Mouse (Mus musculus) liver, embryonic 13.5 days (tissue): ENCODE results near the gene D330045A20Rik. TPM values are rescaled to one million over a fixed set of nuclear protein-coding genes. Genes with fewer than 3 reads are reported as not detected.

Source experiments
- ATAC-seq: fragments of 200-750 bp; cut with Nextera tagmentation; 2 replicates; pipeline ENCODE4 v1.8.0; 2017; ENCODE audit warnings: low read depth, mild to moderate bottlenecking, moderate number of reproducible peaks, moderate library complexity
- DNase-seq: peaks from one replicate; pipeline ENCODE4 v3.0.0; 2022
- H3K27ac ChIP-seq: fragments of 300-500 bp; sonication (generic); 2 replicates; pipeline ENCODE4 v1.5.1; 2015; ENCODE audit warnings: moderate library complexity, mild to moderate bottlenecking, inconsistent platforms
- H3K27me3 ChIP-seq: fragments of 300-500 bp; sonication (generic); 2 replicates; pipeline ENCODE4 v1.6.1; 2015; ENCODE audit warnings: mild to moderate bottlenecking, inconsistent platforms
- H3K36me3 ChIP-seq: fragments of 300-500 bp; sonication (generic); 2 replicates; pipeline ENCODE4 v1.6.1; 2015; ENCODE audit warnings: mild to moderate bottlenecking, inconsistent platforms
- H3K4me1 ChIP-seq: fragments of 300-500 bp; sonication (generic); replicated peaks from 2 replicates; pipeline ENCODE4 v1.6.1; 2015; ENCODE audit warnings: inconsistent platforms
- H3K4me2 ChIP-seq: fragments of 300-500 bp; sonication (generic); 2 replicates; pipeline ENCODE4 v1.6.1; 2015; ENCODE audit warnings: inconsistent platforms, mild to moderate bottlenecking, moderate library complexity
- H3K4me3 ChIP-seq: fragments of 300-500 bp; sonication (generic); replicated peaks from 2 replicates; pipeline ENCODE4 v1.5.1; 2015; ENCODE audit warnings: mild to moderate bottlenecking, inconsistent platforms
- H3K9ac ChIP-seq: fragments of 300-500 bp; sonication (generic); 2 replicates; pipeline ENCODE4 v1.6.1; 2015; ENCODE audit warnings: mild to moderate bottlenecking, inconsistent platforms
- H3K9me3 ChIP-seq: fragments of 300-500 bp; sonication (generic); replicated peaks from 2 replicates; pipeline ENCODE4 v1.6.1; 2016; ENCODE audit warnings: inconsistent platforms
- WGBS: fragments of 180-500 bp; shearing (Covaris S2); methylation state at CpG from one replicate; pipeline ENCODE4 v1.1.7; 2015; ENCODE audit not compliant: insufficient replicate concordance; 5-methylcytosine and 5-hydroxymethylcytosine counted together
- polyA plus RNA-seq: library from polyadenylated mRNA; unstranded; fragments of >200 nt; fragmentation: Nextera tagmentation; extraction: Ambion mirVana; gene quantifications from 2 replicates; pipeline ENCODE4 v1.2.1, GENCODE M21; 2015

Gene D330045A20Rik
- polyA plus RNA-seq, 1 experiment from 2014 or later = 1.1 TPM

DNA sequence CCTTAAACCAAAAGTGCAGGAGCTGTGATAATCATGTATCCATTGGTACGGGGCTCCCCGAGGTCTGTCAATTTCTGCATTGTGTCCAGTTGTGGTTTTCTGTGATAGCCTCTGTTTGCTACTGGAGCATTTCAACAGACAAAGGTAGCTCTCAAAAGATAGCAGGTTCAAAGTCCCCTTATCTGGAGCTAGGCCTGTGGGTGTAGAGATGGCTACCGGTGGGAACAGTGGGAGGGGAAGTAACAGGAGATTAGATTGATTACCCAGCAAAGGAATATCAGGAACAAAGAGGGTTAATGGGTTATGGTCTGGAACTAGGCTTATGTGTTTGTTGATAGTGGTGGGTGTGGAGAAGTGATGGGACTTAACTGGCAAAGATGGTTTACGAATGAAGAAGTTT lies 46.8 kb downstream of the D330045A20Rik start:
- ATAC-seq (peak; percentile 82), DNase-seq (peak; percentile 14)
- Histone ChIP-seq H3K36me3 (no peaks in the 10 kb centered on the region), H3K4me1 (peaks cover 25% of the 10 kb centered on the region), H3K4me3 (no peak overlapping the region), H3K27ac (peak overlapping the region; percentile 34; the same call in 1 of the 2 replicates), H3K27me3 (no peaks in the 10 kb centered on the region), H3K9ac (no peak overlapping the region), H3K9me3 (no peaks in the 10 kb centered on the region), H3K4me2 (no peak overlapping the region)
- 23% methylated on average over 4 of the region's 4 CpGs for WGBS

DNA sequence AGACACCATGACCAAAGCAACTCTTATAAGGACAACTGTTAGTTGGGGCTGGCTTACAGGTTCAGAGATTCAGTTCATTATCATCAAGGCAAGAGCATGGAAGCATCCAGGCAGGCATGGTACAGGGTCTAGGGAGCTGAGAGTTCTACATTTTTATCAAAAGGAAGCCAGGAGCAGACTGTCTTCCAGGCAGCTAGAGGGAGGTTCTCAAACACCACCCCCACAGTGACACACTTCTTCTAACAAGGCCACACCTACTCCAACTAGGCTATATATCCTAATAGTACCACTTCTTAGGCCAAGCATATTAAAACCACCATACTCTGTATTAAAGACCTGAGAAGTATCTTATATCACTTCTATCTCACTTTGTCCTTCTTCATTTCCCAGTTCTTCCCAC lies 49.5 kb downstream of the D330045A20Rik start:
- Histone ChIP-seq H3K27ac (no peak overlapping the region), H3K9me3 (no peaks in the 10 kb centered on the region), H3K27me3 (no peaks in the 10 kb centered on the region), H3K9ac (no peak overlapping the region), H3K4me3 (no peak overlapping the region), H3K4me2 (no peak overlapping the region), H3K36me3 (no peaks in the 10 kb centered on the region), H3K4me1 (peaks cover 24% of the 10 kb centered on the region)
- ATAC-seq = peak; percentile 53
- no peak for DNase-seq

DNA sequence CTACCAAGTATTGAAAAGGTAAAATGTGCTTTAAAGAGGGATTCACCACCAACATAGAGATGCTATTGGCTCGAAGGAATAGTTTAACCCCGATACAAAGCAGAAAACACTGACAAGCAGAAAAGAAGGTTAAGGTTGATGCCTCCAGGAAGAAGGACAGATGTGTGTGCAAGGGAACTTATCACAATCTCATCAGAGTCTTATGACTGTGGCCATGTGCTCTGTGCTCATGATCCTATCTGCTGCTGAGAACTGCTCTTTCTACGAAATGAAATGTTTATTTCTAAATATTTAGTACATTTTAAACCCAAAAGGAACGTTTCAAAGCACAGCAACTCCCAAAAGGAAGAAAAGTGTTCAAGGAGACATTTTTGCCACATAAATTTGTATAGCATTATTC lies 52.1 kb downstream of the D330045A20Rik start:
- no peak overlapping the region for H3K4me3 ChIP-seq
- no peak overlapping the region for H3K9ac ChIP-seq
- WGBS = 62% methylated on average over 4 of the region's 4 CpGs
- H3K27me3 ChIP-seq = no peaks in the 10 kb centered on the region
- H3K36me3 ChIP-seq = no peaks in the 10 kb centered on the region
- H3K9me3 ChIP-seq = no peaks in the 10 kb centered on the region
- H3K4me1 ChIP-seq = peaks cover 8% of the 10 kb centered on the region; the same call in 1 of the 2 replicates
- no peak for ATAC-seq
- no peak for DNase-seq
- no peak overlapping the region for H3K27ac ChIP-seq
- H3K4me2 ChIP-seq = no peak overlapping the region

DNA sequence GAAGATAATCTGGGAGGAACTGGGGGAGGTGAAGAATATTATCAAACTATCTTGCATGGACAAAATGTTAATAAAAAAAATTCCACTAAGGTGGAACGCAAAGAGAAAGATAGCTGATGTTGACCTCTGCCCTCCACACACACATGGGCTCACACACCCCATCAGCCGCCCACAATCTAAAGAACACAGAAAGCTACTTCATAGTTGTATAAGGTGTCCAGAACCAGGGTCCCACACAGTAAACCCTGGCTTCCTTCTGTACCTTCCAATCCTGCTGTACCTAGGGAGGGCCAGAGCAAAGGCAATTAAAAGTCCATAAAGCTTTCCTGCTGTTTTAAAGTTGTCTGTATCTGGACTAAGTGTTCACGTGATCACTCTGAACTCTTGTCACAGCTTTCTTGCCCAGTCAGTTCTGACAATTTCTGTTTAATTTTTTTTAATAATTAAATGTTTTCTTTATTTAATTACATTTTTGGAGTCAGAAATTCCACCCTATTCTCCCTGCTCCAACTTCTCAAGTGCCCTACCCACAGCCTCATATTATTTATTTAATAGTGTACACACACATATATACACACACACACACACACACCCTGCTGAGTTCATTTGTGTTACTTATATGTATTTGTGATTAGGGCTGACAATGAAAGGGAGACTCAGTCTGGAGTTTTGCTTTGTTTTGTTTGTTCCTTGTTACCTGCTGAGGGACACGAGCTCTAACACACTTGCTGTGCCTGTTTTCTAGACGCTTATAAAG lies 57.7 kb downstream of the D330045A20Rik start:
- H3K27me3 ChIP-seq = no peaks in the 10 kb centered on the region
- H3K4me3 ChIP-seq = no peak overlapping the region
- DNase-seq (no peak), ATAC-seq (no peak)
- H3K9ac ChIP-seq = no peak overlapping the region
- 62% methylated on average over 5 of the region's 5 CpGs for WGBS
- no peak overlapping the region for H3K4me2 ChIP-seq
- H3K27ac ChIP-seq = no peak overlapping the region
- H3K36me3 ChIP-seq = no peaks in the 10 kb centered on the region
- H3K4me1 ChIP-seq = peaks cover 10% of the 10 kb centered on the region; the same call in 1 of the 2 replicates
- no peaks in the 10 kb centered on the region for H3K9me3 ChIP-seq

DNA sequence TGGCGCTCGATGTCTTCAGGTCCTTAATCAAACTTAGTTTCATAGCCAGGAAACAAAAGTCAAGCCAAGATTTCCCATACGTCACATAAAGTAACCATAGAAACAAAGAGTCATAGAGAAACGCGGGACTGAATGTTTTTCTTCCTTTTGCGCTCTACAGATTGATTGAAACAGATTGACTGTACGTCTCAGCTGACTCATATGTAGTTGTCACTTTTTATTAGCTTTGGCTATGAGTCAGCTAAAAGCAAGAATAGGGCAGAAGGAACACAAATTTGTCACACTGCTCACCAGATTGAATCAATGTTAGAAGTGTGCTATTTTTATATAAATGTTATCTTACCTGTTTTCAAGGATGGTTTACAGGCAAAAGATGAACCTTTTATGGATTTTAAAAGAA lies 63.6 kb downstream of the D330045A20Rik start:
- Histone ChIP-seq H3K27me3 (no peaks in the 10 kb centered on the region), H3K36me3 (no peaks in the 10 kb centered on the region), H3K9ac (no peak overlapping the region), H3K4me3 (no peak overlapping the region), H3K27ac (no peak overlapping the region), H3K4me1 (no peaks in the 10 kb centered on the region), H3K4me2 (no peak overlapping the region), H3K9me3 (no peaks in the 10 kb centered on the region)
- ATAC-seq (no peak), DNase-seq (no peak)
- 81% methylated on average over 7 of the region's 7 CpGs for WGBS

DNA sequence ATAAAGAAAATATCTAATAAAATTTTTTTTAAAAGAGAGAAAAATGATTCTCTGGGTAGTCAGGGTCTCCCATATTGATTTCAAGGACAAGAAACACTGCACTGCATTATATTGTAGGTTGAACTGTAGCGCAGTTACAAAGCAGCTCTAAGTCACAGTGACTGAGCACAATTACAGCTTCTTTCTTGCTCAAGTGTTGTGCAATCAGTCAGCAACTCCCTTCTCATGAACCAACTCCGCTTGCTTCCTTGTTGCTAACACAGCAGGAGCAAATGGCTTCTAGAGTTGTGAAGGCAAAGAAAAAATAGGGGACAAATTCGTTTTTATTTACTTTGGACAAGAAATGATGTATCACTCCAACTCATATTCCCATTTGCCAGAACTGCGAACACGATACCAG lies 70.3 kb downstream of the D330045A20Rik start:
- no peaks in the 10 kb centered on the region for H3K9me3 ChIP-seq
- 62% methylated on average over 5 of the region's 5 CpGs for WGBS

DNA sequence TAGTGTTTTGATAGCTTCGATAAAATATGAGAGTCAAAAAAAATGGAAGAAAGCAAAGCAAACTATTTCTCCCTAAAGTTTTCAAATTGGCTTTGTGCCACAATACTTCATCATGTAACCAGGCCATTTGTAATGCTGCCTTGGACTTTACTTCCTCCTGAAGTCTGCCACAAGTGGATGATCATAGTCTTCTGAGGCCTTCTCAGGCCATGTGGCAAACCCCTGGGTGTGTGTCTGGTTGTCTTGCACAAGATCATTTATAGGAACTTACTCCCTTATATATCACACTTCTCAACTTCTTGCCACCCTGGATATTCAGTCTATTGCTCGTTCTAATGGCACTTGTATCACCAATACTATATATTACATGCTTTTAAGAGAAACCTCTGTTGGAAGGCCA lies 71.9 kb downstream of the D330045A20Rik start:
- Histone ChIP-seq H3K27me3 (no peaks in the 10 kb centered on the region), H3K36me3 (no peaks in the 10 kb centered on the region), H3K9me3 (no peaks in the 10 kb centered on the region), H3K9ac (no peak overlapping the region), H3K4me2 (no peak overlapping the region), H3K4me1 (no peaks in the 10 kb centered on the region), H3K4me3 (no peak overlapping the region), H3K27ac (no peak overlapping the region)
- no peak for ATAC-seq
- DNase-seq = no peak
- WGBS = 64% methylated on average over 2 of the region's 2 CpGs

More for the DNA sequence above, 70.3 kb downstream of the D330045A20Rik start:
- Histone ChIP-seq H3K4me2 (no peak overlapping the region), H3K36me3 (no peaks in the 10 kb centered on the region), H3K4me3 (no peak overlapping the region), H3K4me1 (no peaks in the 10 kb centered on the region), H3K27ac (no peak overlapping the region), H3K27me3 (no peaks in the 10 kb centered on the region), H3K9ac (no peak overlapping the region)
- DNase-seq = no peak
- no peak for ATAC-seq

DNA sequence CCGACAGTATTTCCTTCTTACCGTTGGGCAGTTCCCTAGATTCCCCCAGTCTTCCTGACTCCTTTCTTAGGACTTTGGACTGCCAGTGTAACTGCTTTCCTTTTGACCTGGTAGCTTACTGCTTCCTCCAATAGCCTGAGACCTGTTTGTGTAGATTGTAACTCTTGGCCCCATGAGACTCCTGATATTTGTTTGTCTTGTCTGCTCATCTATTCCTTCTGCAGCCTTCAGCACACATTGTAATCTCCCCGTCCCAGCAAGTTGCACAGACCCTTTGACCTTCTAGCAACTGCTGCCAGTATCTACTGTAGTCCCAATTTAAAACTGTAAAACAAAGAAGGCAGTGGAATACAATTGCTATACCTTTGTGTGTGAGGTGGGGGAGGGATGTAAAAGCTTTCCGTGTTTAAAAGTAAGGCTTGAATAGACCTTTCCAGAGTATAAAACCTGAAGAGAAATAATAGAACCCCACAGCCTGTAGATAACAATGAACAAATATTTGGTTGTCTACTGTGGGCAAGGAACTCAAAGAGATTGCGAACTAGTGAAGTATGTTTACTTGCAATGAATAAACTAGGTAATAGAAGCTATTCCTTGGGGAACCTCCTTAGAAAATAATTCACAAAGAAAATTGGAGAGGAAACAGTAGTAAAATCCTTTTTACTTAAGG lies 82.2 kb downstream of the D330045A20Rik start:
- H3K9ac ChIP-seq = no peak overlapping the region
- WGBS = 35% methylated on average over 5 of the region's 5 CpGs
- no peaks in the 10 kb centered on the region for H3K36me3 ChIP-seq
- H3K4me3 ChIP-seq = no peak overlapping the region
- ATAC-seq = peak; percentile 91
- DNase-seq = peak; percentile 21
- peaks cover 13% of the 10 kb centered on the region; the same call in 1 of the 2 replicates for H3K4me1 ChIP-seq
- H3K27ac ChIP-seq = peak overlapping the region; percentile 39; the same call in 1 of the 2 replicates
- H3K4me2 ChIP-seq = peak overlapping the region; percentile 19; the same call in 1 of the 2 replicates
- no peaks in the 10 kb centered on the region for H3K27me3 ChIP-seq
- no peaks in the 10 kb centered on the region for H3K9me3 ChIP-seq

DNA sequence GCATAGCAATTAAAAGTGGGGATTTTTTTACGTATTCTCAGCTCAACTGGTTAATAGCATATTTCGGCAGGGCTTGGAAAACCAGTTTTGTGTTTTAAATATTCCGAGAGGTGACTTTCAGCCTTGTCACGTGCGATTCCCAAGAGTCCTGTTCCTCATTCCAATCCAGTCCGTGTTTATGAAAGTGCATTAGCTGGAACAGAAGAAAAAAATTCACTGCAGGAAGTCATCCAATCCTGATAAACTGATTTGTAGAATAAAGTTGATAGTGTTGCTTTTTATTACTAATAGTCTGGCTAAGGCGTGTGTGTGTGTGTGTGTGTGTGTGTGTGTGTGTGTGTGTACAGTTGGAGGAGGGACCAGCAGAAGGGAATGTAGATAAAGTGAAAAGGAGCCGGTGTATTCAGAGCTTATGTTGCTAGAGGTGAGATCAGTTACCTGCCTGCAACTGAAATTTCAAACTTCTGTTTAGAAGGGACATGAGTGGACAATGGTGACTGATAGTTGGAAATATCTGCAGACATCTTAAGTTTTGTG lies 82.8 kb downstream of the D330045A20Rik start, which contains the start of gene Rnf128:
Gene Rnf128, plus strand, starts transcription at position 392 of the 537 bp plus-strand sequence.
- peak within 1 kb of the TSS; percentile 29 for H3K4me2 ChIP-seq
- no peaks in the 10 kb centered on the region for H3K36me3 ChIP-seq
- no peaks in the 10 kb centered on the region for H3K27me3 ChIP-seq
- WGBS = 62% methylated on average over 8 of the region's 8 CpGs
- no peak within 1 kb of the TSS for H3K9ac ChIP-seq
- peak; percentile 43; the same call in 1 of the 2 replicates for ATAC-seq
- no peak for DNase-seq
- H3K4me3 ChIP-seq = 0 out of 2 replicates have a peak within 1 kb of the TSS, but pooled peaks have one; percentile 6
- H3K27ac ChIP-seq = peak within 1 kb of the TSS; percentile 39; the same call in 1 of the 2 replicates
- H3K9me3 ChIP-seq = no peaks in the 10 kb centered on the region
- H3K4me1 ChIP-seq = peaks cover 13% of the 10 kb centered on the region; the same call in 1 of the 2 replicates

DNA sequence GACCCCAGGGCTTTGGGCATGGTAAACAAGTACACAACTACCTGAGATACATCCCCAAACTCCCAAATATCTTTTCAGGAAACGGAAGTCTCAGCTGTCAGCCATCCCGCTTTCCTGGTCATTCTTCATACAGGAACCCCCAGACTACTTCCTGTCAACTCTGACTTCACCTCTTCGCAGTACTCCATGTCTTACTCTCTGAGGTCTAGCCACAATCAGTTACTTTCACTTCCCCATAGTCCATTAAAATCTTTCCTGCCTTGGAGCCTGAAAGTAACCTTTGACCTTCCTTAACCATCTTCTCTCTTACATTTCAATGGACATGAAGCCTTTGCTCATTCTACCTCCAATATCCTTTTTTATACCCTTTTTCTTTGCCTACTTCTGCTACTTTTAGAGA lies 89.9 kb downstream of the D330045A20Rik start:
- H3K27me3 ChIP-seq = no peaks in the 10 kb centered on the region
- H3K4me2 ChIP-seq = no peak overlapping the region
- DNase-seq = no peak
- H3K9ac ChIP-seq = no peak overlapping the region
- H3K4me3 ChIP-seq = no peak overlapping the region
- H3K27ac ChIP-seq = no peak overlapping the region
- 56% methylated on average over 3 of the region's 3 CpGs for WGBS
- no peak for ATAC-seq
- H3K4me1 ChIP-seq = no peaks in the 10 kb centered on the region
- no peaks in the 10 kb centered on the region for H3K9me3 ChIP-seq
- H3K36me3 ChIP-seq = no peaks in the 10 kb centered on the region

DNA sequence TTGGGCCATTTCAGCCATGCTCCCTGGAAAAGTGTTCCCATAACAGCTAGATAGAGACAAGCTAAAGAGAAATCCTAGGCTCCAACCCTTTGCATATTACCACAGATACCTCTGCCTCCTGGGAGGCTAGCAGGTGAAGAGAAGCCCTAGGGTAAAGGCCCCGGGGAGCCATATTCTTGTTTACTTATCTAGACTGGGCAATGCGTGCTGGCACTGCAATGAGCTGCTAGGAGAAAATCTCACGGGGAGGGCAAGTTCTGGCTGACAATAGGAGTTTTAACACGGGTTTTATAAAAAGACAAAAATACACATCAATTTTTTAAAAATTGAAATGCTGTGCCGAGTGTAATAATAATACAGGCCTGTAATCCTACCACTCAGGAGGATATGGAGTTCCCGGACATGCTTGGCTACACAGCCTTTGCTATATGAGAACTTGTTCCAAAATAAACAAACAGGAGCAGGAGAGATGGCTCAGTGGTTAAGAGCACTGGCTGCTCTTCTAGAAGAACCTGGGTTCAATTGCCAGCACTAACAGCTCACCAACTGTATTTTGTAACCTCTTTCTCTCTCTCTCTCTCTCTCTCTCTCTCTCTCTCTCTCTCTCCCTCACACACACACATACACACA lies 98.6 kb downstream of the D330045A20Rik start:
- Histone ChIP-seq H3K9ac (no peak overlapping the region), H3K36me3 (no peaks in the 10 kb centered on the region), H3K4me2 (no peak overlapping the region), H3K27ac (no peak overlapping the region), H3K27me3 (no peaks in the 10 kb centered on the region), H3K4me1 (no peaks in the 10 kb centered on the region), H3K4me3 (no peak overlapping the region), H3K9me3 (no peaks in the 10 kb centered on the region)
- ATAC-seq (no peak), DNase-seq (no peak)
- WGBS = 63% methylated on average over 6 of the region's 6 CpGs
